Mouse (Mus musculus): ENCODE measurements around the gene Dda1. TPM values are rescaled to one million over a fixed set of nuclear protein-coding genes. Genes with fewer than 3 reads are reported as not detected.
A peak's percentile ranks its signal among the peaks of the same experiment; 100 is the strongest.

Gene Dda1
- polyA plus RNA-seq, 1 experiment from 2014 or later = 78.6 TPM

DNA sequence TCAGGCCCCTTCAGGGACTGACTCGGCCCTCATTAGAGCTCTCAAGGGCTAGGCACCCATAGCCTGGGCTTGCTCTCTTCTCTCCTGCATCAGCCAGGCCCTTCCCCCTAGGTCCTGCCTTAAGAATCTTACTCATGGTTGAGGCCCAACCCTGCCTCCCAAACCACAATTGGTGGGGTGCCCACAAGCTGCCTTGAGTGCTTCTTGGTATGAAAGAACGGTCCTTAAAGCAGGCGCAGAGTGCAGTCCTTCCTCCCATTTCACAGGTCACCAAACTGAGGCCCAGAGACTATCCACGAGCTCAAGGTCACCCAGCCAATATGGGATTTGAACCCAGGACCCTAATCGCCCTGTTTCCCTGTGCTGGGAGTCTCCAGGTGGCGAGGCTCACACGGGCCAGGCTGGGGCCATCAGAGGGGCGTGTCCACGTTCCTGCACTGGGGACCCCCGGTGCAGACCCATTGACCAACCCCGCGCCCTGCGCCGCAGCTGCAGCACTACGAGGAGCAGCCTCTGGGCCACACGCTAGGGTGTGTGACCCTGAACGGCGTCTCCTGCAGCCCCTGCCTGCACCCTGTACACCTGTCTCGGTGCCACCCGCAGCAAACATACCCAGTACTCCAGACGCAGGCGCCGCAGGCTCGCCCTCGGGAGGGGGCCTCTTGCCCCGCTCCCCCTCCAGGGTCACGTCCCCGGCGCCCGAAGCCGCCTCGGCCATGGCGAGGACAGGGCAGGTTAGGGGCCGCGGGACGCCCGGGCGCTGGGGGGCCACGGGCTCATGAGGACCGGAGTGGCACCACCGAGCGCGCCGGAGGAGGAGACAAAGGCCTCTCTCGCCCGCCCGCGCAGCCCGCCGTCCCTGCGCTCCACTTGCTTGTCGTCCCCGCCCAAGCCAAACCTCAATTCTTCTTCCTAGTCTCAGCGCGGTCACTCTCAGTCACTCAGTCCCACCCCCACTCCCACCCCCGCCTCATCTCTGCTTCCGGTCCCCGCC, 16.4 kb downstream of the Dda1 start, which contains the start of gene Ano8:
Gene Ano8, minus strand, starts transcription at position 822 of the 994 bp plus-strand sequence.
- no peak for TF ChIP-seq CTCF (IDR thresholded peaks at IDR 0.05)
- TF ChIP-seq EP300 (IDR thresholded peaks at IDR 0.05) = no peak
- H3K27me3 ChIP-seq (replicated peaks; ENCODE audit: insufficient read depth, low read length) = no peaks in the 10 kb centered on the region
- peak within 1 kb of the TSS; percentile 45 for H3K9ac ChIP-seq (replicated peaks; ENCODE audit: low read depth)
- peak within 1 kb of the TSS; percentile 90 for H3K4me2 ChIP-seq (replicated peaks; ENCODE audit: low read depth, low read length)
- peaks cover 13% of the 10 kb centered on the region for H3K4me1 ChIP-seq (ENCODE audit: insufficient read depth, low read depth, low read length)
- peak within 1 kb of the TSS; percentile 40; the same call in 1 of the 2 replicates for H3K27ac ChIP-seq (ENCODE audit: low read length)
- H3K36me3 ChIP-seq (ENCODE audit: insufficient read depth, low read length) = 0 out of 2 replicates have a peak, but pooled peaks cover 3% of the 10 kb centered on the region
- peak; percentile 72 for ATAC-seq
- 4% methylated on average over 48 of the region's 58 CpGs for WGBS
- peak within 1 kb of the TSS; percentile 54 for H3K4me3 ChIP-seq (ENCODE audit: low read depth, low read length)
- no peaks in the 10 kb centered on the region for H3K9me3 ChIP-seq (ENCODE audit: low read length)
- peak; percentile 95 for DNase-seq (ENCODE audit: low spot score)

DNA sequence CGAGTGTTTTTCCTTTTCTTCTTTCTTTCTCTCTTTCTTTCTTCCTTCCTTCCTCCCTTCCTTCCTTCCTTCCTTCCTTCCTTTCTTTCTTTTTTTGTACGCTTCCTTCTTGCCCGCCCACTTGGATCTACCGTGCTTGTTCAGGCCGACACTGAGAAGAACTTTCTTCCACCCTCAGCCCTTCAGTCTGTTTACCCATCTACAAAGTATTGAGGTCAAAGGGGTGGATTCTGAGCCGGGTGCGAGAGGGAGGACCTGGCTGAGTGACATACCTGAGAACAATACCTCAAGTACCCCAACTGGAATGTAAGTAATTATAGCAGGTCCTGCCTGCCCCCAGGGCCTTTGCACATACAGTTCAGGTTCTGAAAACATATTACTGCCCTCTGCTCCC, 17.1 kb downstream of the Dda1 start:
- H3K9ac ChIP-seq (replicated peaks; ENCODE audit: low read depth) = no peak overlapping the region
- no peaks in the 10 kb centered on the region for H3K27me3 ChIP-seq (replicated peaks; ENCODE audit: insufficient read depth, low read length)

DNA sequence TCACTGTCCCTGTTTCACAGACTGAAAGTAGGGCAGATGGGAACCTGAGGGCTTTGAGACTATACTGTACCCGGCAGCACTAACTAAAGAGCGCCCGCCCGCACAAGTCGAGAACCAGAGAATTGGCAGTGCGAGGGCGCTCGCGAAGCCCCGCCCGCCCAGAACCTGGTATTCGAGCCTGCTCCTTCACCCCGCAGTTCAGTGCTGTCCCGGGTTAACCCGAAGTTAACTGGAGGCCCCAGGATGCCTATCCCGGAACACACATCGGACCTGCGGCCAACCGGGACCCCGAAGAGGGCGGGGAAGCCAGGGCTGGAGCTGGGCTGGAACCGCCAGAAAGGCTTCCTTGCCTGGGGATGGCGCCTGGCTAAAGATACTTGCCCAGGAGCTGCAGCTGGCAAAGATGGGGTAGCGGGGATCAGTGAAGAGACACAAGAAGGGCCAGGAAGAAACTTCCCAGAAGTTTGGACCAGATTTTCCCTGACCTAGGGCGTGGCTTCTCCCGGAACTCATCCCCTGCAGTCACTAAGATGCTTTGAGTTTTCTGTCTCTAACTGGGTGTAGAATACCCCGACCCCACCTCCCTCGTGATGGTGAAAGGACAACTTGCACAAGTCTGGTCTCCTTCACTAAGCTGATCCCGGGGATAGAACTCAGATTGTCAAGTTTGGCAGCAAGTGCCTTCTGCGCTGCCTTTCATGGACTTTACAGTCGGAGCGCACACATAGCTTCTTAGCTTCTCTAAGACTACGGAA, 18.9 kb downstream of the Dda1 start, which contains the start of gene Gtpbp3:
Gene Gtpbp3, plus strand, starts transcription at position 413 of the 755 bp plus-strand sequence.
- WGBS = under 1% methylated on average over 32 of the region's 33 CpGs
- ATAC-seq = peak; percentile 54
- Histone ChIP-seq H3K4me1 (ENCODE audit: insufficient read depth, low read depth, low read length) (peaks cover 13% of the 10 kb centered on the region), H3K36me3 (ENCODE audit: insufficient read depth, low read length) (peaks cover 9% of the 10 kb centered on the region; the same call in 1 of the 2 replicates), H3K4me3 (ENCODE audit: low read depth, low read length) (peak within 1 kb of the TSS; percentile 65), H3K27me3 (replicated peaks; ENCODE audit: insufficient read depth, low read length) (no peaks in the 10 kb centered on the region), H3K9ac (replicated peaks; ENCODE audit: low read depth) (peak within 1 kb of the TSS; percentile 50), H3K4me2 (replicated peaks; ENCODE audit: low read depth, low read length) (peak within 1 kb of the TSS; percentile 89), H3K27ac (ENCODE audit: low read length) (peak within 1 kb of the TSS; percentile 87), H3K9me3 (ENCODE audit: low read length) (no peaks in the 10 kb centered on the region)
- DNase-seq (ENCODE audit: low spot score) = peak; percentile 88
- TF ChIP-seq EP300 (IDR thresholded peaks at IDR 0.05) (no peak), CTCF (IDR thresholded peaks at IDR 0.05) (no peak)

More for the DNA sequence above, 17.1 kb downstream of the Dda1 start:
- Histone ChIP-seq H3K36me3 (ENCODE audit: insufficient read depth, low read length) (0 out of 2 replicates have a peak, but pooled peaks cover 3% of the 10 kb centered on the region), H3K4me1 (ENCODE audit: insufficient read depth, low read depth, low read length) (peaks cover 13% of the 10 kb centered on the region), H3K4me2 (replicated peaks; ENCODE audit: low read depth, low read length) (peak overlapping the region; percentile 90), H3K9me3 (ENCODE audit: low read length) (no peaks in the 10 kb centered on the region), H3K27ac (ENCODE audit: low read length) (no peak overlapping the region), H3K4me3 (ENCODE audit: low read depth, low read length) (no peak overlapping the region)
- no peak for TF ChIP-seq CTCF (IDR thresholded peaks at IDR 0.05)
- TF ChIP-seq EP300 (IDR thresholded peaks at IDR 0.05) = no peak
- ATAC-seq = peak; percentile 16
- DNase-seq (ENCODE audit: low spot score) = peak; percentile 52
- WGBS = 7% methylated on average over 7 of the region's 7 CpGs

DNA sequence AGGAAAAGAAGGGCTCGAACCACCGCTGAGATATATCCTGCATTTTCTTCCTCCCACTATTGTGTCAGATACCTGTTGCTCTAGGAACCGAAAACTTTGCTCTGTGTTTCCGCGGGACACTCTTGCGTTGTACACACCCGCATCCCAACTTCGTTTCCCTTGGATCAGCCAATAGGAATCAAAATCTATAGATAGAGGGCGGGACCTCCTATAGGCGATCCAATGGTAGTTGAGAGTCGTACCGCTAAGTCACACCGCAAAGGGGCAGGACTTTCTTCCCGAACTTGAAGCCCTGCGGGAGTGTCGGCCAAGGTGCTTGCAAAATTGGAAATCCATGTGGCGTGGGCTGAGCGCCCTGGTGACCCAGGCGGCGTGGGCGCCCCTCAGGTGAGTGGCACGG, 19.5 kb downstream of the Dda1 start:
- peak; percentile 98 for DNase-seq (ENCODE audit: low spot score)
- peak; percentile 91 for ATAC-seq
- no peaks in the 10 kb centered on the region for H3K27me3 ChIP-seq (replicated peaks; ENCODE audit: insufficient read depth, low read length)
- peak overlapping the region; percentile 89 for H3K4me2 ChIP-seq (replicated peaks; ENCODE audit: low read depth, low read length)
- peak overlapping the region; percentile 65 for H3K4me3 ChIP-seq (ENCODE audit: low read depth, low read length)
- under 1% methylated on average over 22 of the region's 22 CpGs for WGBS
- TF ChIP-seq EP300 (IDR thresholded peaks at IDR 0.05) (no peak), CTCF (IDR thresholded peaks at IDR 0.05) (0 out of 2 replicates have a peak, but pooled peaks have one; percentile 22)
- peak overlapping the region; percentile 87 for H3K27ac ChIP-seq (ENCODE audit: low read length)
- H3K4me1 ChIP-seq (ENCODE audit: insufficient read depth, low read depth, low read length) = peaks cover 13% of the 10 kb centered on the region
- no peaks in the 10 kb centered on the region for H3K9me3 ChIP-seq (ENCODE audit: low read length)
- H3K9ac ChIP-seq (replicated peaks; ENCODE audit: low read depth) = peak overlapping the region; percentile 50
- H3K36me3 ChIP-seq (ENCODE audit: insufficient read depth, low read length) = peaks cover 9% of the 10 kb centered on the region; the same call in 1 of the 2 replicates

DNA sequence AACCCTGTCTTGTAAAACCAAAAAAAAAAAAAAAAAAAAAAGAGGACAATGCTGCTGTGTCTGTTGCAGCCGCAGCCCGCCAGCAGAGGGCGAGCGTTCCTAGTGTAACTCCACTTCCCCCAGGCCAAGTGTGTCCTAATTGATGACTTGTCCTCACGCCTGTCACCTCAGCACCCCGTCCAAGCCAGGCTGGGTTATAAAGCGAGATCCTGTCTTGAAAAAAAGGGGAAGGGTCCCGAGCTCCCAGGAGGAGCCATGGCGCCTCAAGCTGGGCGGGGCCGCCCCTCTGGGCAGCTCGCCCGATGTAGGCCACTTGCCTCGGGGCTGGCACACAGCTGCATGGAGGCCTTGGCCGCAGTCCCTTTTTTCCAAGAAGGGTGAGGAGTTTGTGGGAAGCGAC, 26.0 kb downstream of the Dda1 start:
- peak; percentile 93 for DNase-seq (ENCODE audit: low spot score)
- Histone ChIP-seq H3K9ac (replicated peaks; ENCODE audit: low read depth) (no peak overlapping the region), H3K4me2 (replicated peaks; ENCODE audit: low read depth, low read length) (no peak overlapping the region), H3K27ac (ENCODE audit: low read length) (no peak overlapping the region), H3K4me3 (ENCODE audit: low read depth, low read length) (no peak overlapping the region), H3K4me1 (ENCODE audit: insufficient read depth, low read depth, low read length) (peaks cover 13% of the 10 kb centered on the region), H3K9me3 (ENCODE audit: low read length) (no peaks in the 10 kb centered on the region), H3K36me3 (ENCODE audit: insufficient read depth, low read length) (peaks cover 9% of the 10 kb centered on the region; the same call in 1 of the 2 replicates), H3K27me3 (replicated peaks; ENCODE audit: insufficient read depth, low read length) (no peaks in the 10 kb centered on the region)
- ATAC-seq = peak; percentile 61
- 8% methylated on average over 16 of the region's 16 CpGs for WGBS
- TF ChIP-seq CTCF (IDR thresholded peaks at IDR 0.05) (peak; percentile 84), EP300 (IDR thresholded peaks at IDR 0.05) (no peak)

Measured in lung, postnatal 0 days (tissue).